Mouse (Mus musculus): ENCODE measurements around the gene Antxr1.

Antxr1 gene

DNA sequence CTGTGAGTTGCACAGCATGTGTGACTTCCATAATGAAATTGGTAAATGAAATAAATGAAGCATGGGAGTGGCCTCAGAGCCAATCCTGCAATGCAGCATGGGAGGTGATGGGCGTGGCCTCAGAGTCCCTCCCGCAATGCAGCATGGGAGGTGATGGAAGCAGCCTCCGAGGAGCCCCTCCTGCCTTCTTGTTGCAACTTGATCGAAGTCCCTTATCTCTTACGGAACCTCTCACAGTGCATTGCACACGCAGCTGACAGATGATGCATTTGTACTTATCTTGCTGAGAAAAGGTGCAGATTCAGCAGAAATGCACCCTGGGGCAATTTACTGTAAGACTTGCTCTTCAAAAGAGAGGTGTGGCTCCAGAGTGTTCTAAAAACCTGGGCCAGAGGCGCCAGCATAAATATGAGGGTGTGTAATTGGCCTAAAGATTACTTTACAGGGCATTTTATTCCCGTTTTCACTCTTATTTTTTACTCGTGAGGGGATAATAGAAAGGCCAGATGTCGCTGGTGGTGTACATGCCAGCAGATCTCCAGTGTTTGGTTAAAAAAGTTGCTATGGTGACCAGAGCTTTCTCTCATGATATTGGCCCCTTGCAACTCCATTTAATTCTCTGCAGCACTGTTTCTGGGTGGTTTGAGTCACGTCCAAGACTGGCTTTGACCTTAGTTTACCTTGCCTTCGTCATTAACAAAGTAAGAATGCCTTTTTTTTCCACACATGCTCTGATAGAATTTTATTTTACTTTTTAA is 195.6 kb downstream of the Antxr1 start:
- no peak for DNase-seq (ENCODE audit: low spot score)

DNA sequence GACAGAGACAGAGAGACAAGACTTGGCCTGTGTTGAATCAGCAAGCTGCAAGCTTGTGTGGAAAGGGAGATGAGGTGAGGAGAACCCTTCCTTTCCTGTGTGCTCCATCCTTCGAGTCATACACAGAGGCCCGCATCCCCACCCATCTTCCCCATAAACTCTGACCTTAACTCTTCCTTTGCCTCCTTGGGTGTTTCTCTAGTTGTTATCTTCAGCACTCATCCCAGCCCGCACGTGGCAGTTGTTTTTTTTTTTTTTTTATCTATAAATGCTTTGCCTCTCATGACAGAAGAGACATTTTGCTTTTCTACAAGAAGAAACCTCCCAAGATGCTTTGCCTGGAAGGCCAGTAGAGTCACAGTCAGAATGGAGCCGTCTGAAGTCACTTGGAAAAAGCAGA is 197.1 kb downstream of the Antxr1 start:
- DNase-seq (ENCODE audit: low spot score) = no peak

DNA sequence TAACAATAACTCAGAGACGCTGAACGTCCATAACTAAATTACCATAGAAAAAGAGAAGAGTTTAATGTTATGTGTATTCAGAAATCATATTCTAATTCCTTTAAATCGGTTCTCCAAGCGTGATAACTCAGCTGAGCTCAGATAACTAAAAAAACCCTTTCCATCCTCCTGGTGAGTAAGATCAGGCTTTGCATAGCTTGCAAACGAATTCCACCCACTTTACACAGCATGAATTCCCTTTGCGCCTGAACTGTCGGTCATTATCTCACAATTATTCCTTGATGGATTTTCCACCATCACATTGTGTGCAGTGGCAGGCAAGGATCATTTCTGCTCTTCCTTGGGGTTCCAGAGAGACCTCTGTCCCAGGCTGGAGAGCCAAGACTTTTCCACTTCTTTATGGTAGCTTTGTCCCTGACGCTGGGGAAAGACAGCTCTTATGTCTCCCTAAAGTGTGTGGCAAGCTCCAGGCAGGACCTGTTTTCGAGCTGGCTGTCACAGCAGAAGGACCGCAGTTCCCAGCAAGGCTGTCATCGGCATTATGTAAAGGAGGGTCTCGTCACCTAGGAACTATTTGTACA is 201.6 kb downstream of the Antxr1 start:
- DNase-seq (ENCODE audit: low spot score) = no peak

DNA sequence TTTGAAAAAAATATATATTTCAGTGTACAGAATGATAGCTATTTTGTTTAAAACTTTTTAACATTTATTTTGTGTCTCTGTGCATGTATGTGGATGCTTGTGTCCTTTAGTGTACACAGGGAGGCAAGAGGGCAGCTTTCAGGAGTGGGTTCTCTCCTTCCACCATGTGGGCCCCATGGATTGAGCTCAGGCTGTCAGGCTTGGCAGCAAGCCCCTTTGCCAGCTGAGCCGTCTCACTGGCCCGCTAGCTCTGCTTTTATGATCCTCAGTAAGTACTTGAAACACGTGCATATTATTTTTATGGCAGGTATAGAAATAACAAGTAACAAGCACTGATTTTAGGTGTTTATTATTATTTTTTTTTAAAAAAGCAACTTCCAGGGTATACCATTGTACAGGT is 202.1 kb downstream of the Antxr1 start:
- DNase-seq (ENCODE audit: low spot score) = no peak

DNA sequence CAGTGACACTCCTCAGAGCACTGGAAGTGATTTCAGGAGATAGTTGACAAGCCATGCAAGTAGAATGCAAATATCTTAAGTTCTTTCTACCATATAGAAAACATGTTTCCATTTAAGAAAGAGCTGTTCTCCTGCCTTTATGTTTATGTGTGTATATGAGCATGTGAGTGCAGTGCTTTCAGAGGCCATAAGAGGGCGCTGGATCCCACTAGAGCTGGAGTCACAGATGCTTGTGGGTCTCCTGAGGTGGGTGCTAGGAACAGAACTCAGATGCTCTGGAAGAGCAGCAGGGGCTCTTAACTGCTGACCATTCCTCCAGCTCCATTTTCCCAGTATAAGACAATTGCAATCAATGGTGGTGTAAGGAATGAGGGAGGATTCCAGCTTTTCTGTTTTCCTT is 204.5 kb downstream of the Antxr1 start:
- no peak for DNase-seq (ENCODE audit: low spot score)

DNA sequence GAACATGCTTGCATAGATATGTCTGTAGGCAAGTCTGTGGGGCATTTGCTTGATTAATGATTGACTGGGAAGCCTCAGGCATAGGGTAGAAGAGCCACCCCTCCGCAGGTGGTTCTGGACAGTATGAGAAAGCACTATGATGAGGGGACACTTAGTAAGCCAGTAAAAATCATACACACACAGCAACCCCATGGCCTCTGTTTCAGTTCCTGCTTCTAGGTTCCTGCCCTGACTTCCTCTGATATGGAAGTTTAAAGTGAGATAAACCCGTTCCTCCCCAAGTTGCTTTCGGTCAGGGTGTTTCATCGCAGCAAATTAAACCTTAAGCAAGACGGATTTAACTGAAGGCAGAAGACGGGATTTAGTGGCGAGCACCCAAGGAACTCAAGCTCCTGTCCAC is 205.0 kb downstream of the Antxr1 start:
- no peak for DNase-seq (ENCODE audit: low spot score)

DNA sequence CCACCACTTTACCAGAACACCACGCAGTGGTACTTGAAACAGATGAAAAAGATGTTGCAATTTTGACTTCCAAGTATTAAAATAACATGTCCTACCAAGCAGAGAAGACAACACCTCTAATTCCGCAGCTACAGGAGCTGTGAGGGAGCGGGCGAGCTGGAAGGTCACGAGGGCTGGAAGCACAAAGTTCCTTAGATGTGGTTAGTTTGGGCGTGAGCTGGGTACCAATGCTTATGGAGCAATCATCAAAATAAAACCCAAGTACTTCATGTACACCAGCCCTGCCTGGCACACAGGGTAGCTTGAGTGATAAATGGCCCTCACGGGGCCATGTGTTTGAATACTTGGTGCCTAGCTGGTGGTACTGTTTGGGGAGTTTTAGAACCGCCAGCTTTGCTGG is 205.8 kb downstream of the Antxr1 start:
- no peak for DNase-seq (ENCODE audit: low spot score)

DNA sequence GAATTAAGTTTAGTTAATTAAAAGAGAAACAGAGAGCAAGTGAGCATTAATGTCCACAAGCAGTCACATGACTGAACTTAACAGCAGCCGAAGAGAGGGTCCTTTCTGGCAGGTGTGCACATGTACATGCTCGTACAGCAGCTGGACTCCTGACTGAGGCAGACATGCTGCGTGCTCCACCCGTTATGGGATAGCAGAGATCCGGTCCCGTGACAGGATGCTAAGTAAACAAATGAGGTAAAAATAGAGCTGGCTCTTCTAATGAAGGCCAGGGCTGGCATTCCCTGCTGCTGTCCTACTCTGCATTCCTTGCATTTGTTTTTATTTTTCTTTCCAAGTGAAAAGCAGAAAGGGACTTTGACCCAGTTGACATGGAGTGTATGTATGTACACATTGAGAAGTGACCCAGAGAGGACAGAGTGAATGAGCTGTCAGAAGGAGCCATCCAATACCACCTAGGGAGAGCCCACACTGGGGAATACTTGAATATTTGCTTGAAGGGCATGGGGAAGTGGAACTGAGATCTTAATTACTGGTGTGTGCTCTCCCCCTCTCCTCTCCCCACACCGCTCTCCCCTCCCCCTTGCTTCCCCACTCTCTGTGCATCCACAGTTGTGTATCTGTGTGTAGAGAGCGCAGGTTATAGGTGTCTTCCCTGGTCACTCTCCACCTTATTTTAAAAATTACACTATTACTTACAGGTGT is 208.4 kb downstream of the Antxr1 start:
- DNase-seq (ENCODE audit: low spot score) = no peak

DNA sequence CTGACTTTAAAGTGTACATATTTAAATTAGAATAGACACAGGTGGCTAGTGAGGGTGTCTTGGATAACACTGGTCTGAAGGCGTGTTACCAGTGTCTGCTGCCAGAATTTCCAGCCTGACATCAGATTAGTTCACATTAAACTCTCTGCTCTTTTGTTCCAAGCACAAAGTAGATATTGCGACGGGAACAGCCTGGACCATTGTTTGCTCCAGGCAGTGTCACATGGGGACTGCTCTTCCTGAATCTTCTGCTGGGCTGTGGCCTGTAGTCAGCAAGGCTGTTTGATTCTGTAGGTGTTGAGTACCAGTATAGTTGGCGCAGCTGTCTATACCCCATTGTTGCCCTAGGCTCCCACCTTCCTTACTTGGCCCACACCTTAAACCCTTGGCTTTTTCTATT is 211.6 kb downstream of the Antxr1 start:
- DNase-seq (ENCODE audit: low spot score) = no peak

DNA sequence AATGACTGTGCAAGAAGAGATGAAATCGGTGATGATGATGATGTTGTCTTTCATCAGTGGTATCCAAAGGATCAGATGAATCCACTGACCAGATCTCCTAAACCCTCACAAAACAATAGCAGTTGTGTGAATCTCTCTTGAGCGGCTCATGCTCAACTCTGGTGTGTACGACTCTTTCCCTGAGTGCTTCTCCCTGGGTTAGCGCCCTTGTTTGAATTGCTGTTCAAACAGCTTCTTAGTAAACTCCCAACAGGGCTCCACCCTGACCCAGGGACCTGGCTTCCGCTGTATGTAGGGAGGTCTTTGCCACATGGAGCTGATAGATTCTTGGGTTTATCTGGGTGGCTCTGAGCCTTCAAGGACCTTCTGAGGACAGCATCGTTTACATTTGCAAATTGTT is 212.2 kb downstream of the Antxr1 start:
- no peak for DNase-seq (ENCODE audit: low spot score)

DNA sequence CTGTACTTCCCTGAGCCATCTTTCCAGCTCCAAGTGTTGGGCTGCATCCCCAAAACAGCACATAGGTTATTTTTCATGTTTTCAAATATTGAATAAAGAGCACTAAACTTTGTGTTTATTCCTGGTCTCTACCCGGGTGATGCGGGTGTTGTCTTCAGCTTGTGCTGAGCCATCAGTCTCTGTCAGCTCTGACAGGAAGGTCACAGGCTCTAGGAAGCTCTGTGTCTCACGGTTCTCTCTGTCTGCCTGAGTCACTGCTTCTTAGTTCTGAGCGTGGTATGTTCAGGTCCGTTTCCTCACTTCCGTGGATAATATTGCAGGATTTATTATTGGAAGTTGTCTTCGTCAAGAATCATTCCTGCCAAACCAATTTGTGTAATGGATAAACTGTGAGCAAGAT is 213.7 kb downstream of the Antxr1 start:
- no peak for DNase-seq (ENCODE audit: low spot score)

DNA sequence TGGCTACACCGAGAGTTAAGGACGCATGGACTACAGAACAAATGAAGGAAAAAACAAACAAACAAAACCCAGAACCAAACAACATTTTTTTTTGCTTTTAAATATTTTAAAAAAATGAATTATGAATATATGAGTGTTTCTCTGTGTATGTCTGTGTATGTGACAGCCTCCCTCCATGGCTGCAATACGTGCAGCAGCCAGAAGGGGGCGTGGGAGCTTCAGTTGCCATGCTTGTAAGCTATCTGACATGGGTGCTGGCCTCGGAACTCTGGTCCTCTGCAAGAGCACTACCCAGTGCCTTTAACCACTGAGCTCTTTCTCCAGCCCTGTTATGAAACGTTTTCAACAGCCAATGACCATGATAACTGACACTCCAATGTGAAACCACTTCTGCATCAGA is 215.0 kb downstream of the Antxr1 start:
- no peak for DNase-seq (ENCODE audit: low spot score)

DNA sequence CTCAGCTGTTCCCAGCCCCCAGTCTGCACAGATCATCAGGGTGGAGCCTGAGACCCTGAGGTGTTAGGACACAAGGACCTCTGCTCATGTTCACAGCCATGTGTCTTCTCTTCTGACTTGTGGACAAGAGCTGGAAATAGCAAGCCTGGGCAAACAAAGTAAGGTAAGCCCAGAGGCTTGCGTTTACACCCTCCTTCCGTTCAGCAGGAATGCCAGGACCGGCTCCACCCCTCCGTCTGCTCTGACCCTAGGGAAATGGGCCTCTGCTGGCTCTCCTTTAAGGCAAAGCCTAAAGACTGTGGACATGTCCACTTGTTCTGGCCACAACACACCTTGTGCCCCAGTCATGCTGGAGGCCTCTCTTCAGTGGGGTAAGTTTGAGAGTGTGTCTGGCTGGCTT is 215.6 kb downstream of the Antxr1 start:
- no peak for DNase-seq (ENCODE audit: low spot score)

DNA sequence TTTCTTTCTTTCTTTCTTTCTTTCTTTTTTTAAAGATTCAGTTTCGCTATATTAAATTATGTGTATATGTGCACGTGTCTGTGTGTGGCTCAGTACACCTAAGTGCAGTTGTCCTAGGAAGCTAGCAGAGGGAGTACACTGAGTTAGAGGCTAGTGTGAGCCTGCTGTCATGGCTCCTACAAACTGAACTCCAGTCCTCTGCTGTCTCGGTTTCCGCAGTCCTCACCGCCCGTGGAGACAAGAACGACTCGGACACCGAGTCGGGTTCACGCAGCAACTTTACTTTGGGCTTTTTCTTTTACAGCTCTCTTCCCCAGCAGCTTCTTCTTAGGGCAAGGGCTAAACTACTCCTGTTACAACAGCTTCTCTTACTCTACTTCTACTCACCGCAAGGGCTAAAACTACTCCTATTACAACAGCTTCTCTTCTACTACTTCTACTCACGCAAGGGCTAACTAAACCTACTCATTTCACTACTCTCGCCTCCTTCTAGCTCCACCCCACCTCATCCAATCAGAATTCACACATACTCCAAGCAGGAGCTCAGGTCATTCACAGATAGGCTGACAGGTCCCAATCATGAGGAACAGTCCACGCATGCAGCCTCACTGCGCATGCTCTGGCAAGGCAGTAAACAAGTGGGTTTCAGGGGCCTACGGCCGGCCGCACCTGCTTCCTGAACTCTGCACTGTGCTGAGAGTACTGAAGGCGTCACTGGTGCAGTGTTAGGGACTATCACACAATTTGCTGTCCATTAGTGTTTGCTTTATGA is 216.4 kb downstream of the Antxr1 start:
- DNase-seq (ENCODE audit: low spot score) = no peak

DNA sequence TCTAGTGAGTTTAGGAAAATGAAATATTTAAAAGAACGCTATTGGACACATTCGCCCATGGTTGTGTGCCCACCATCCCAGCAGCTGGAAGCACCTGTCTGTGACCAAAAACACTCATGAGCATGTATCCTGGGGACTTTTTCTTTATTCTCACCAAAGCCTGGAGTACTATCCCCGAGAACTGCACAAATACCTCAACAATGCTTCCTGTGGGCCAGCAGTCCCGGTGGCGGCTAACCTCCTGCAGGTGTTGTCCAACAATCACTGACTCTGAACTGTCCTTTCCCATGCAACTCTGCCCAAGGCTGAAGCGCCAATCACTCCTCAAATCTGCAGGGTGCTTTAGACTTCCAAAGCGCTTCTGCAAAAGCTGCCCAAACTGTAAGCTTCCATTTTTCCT is 219.0 kb downstream of the Antxr1 start:
- DNase-seq (ENCODE audit: low spot score) = no peak

DNA sequence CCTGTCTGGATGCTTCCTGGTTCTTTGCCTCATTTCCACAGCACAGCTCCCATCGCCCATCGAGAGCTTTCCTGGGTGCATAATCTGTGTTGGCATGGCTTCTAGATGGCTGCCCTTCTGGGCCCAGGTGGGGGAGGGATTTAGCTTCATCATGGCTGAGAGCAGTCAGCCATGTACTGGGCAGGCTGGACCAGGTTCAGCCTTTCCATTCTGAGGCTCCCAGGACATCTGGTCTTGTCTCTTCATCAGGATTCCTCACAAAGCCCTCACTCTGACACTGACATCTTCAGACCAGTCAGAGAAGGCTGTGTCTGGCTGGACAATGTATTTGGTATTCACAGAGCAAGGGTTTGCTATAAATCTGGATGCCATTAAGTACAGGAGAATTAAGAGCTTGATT is 219.6 kb downstream of the Antxr1 start:
- no peak for DNase-seq (ENCODE audit: low spot score)

DNA sequence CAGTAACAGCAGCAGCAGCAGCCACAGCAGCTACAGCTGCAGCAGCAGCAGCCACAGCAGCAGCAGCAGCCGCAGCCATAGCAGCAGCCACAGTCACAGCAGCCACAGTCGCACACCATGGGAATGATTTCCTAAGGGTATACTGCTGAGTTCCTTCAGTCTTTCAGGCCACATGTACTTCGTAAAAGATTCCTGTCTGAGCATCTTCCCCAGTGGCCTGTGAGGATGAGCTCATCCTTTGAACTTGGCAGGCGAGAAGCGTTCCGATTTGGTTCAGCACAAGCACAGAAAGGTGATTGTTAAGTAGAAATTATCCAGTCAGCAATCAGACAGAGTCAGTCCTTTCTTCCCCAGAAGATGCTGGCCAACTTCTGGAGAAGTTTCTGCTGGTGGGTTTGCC is 223.5 kb downstream of the Antxr1 start:
- no peak for DNase-seq (ENCODE audit: low spot score)

DNA sequence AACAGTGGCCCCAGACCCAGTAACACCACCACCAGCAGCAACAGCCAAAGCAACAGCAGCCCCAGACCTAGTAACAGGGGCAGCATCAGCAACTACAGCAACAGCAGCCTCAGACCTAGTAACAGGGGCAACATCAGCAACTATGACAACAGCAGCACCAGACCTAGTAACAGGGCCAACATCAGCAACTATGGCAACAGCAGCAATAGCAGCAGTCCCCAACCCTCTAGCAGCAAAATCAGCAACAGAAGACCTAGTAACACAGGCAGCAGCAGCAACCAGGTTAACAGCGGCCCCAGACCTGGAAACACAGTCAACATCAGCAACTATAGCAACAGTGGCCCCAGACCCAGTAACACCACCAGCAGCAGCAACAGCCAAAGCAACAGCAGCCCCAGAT is 224.1 kb downstream of the Antxr1 start:
- DNase-seq (ENCODE audit: low spot score) = no peak

DNA sequence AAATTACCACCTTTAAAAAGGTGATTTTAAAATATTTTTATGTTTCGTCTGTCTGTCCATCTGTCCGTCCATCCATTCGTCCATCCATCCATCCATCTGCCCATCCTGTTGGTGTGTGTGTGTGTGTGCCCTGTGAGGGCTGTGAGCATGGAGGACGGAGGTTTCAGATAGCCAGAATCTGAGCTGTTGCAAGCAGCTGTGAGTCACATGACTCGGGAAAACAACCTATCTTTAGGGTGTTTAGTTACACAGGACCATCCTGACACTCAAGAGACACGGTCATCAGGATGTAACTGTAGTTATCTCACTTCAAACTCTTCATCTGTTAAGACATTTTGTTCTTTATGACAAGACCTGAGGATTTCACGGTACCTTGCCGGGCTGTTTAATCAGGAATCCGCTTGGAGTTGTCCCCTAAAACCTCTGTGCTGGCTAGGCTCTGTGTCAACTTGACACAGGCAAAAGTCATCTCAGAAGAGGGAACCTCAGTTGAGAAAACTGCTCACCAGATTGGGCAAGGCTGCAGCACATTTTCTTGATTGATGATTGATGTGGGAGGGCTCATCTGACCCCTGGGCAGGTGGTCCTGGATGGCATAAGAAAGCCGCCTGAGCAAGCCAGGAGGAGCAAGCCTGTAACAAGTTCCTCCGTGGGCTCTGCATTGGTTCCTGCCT is 231.4 kb downstream of the Antxr1 start, which contains the start of gene D6Ertd527e:
TSS of gene D6Ertd527e (plus strand) at position 624 of the 674 bp plus-strand sequence.
- DNase-seq (ENCODE audit: low spot score) = no peak

DNA sequence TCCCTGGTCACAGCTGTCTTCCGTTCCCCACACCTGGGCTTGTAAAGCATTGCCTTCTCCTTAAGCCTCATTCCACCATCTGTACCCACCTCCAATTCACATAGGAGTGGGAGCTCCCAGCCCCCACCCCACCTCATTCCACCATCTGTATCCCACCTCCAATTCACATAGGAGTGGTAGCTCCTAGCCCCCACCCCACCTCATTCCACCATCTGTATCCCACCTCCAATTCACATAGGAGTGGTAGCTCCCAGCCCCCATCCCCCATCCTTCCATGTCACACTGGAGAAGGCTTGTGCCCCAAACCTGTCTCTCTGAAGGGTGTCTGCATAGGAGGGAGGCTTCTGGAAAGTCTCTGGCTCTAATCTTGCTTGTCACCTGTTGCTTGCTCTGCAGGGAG is 232.3 kb downstream of the Antxr1 start:
- DNase-seq (ENCODE audit: low spot score) = no peak

DNA sequence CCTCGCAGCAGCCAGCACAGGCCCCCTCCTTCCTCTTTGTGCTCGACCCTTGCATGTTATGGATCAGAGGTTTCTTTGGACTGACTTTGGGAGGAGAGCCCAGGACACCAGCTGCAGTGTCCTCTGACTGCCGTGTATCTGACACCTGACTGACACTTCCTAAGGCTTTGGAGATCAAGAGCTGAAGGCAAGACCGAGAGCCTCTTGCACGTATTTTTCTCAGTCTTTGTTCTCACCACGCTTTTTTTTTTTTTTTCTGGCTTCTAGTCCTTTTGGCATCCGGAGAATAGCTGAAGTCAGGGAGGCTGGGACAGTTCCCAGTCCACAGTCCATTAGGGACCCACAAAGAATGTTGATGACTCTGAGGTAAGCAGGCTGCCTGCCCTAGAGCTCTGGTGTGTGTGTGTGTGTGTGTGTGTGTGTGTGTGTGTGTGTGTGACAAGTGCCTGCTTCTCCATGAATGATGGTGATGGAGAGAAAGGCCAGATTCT is 233.2 kb downstream of the Antxr1 start:
- no peak for DNase-seq (ENCODE audit: low spot score)

DNA sequence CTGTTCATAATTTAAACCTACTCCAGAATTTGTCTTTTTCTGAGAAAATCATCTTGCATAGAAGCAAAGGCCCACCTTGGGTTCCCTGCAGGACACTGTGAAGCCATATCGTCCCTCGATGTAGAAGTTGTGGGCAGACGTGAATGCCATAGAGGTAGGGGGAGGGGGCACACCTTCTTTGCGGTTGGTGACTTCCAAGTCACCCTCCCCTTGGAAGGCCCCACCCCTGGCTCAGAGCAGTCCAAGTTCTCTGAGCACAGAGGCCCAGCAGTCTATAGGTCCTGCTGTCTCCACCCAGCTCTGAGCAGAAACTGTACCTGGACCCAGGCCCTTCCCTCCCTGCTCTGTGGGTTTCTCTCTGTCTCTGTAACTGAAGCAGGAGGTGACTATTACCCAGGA is 233.7 kb downstream of the Antxr1 start:
- no peak for DNase-seq (ENCODE audit: low spot score)

Data from ovary, adult 18-20 months (tissue).